ENCODE assay signal across 31 mouse cellular contexts in the genomic region with DNA sequence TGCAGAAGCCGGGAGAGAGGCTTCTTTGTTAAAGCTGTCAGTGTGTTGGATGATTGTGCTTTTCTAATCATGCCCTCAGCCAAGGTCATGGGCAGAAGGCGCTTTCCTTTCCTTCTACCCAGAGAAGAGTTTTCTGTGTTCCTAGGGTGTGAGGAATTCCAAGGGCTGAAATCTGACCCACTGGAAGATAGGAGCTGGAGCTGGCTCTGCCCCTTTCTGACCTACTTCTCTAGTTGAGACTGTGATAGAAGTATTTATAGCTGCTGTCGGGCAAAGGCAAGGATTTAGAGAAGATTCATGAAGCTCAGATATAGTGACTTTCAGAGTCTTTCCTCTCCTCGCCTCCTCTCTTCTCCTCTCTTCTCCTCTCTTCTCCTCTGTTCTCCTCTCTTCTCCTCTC.
DNase-seq lines count a peak whose midpoint lies in the region; ATAC-seq and TF ChIP-seq lines count a peak whose summit lies in the region.
"Had no signal": no experiment of that assay in that cellular context is flagged by ENCODE, and none has a peak within 500 bp of the region (broad histone marks: within the 10 kb centered on the region; RNA-seq: fewer than 3 reads in every experiment).

No protein-coding gene starts in this region.

- no peaks in the 10 kb centered on the region for H3K27me3 ChIP-seq in kidney, embryonic 16.5 days (ENCODE audit: insufficient read depth, low read length)
- H3K27me3 ChIP-seq in heart, postnatal 0 days (ENCODE audit: control insufficient read depth, insufficient read depth, low read length), result no peaks in the 10 kb centered on the region
- H3K27me3 ChIP-seq: embryonic facial prominence, embryonic 12.5 days; kidney, embryonic 15.5 days; limb, embryonic 13.5 days; lung, embryonic 15.5 days; neural tube, embryonic 13.5 days had no signal

- WGBS in kidney, embryonic 16.5 days, result 44% methylated on average over 4 of the region's 4 CpGs
- 28% methylated on average over 4 of the region's 4 CpGs for WGBS in heart, postnatal 0 days

- intact Hi-C loops in heart, postnatal 14 days (cut with DNase I), result no loop called here

- H3K9ac ChIP-seq in kidney, embryonic 16.5 days (replicated peaks; ENCODE audit: low read length), result no peak overlapping the region
- no peak overlapping the region for H3K9ac ChIP-seq in heart, postnatal 0 days (replicated peaks; ENCODE audit: low read depth, low read length)
- H3K9ac ChIP-seq: embryonic facial prominence, embryonic 12.5 days; hindbrain, embryonic 14.5 days; kidney, embryonic 15.5 days; limb, embryonic 13.5 days; lung, embryonic 15.5 days; neural tube, embryonic 13.5 days had no signal

- no peaks in the 10 kb centered on the region for H3K4me1 ChIP-seq in kidney, embryonic 16.5 days (ENCODE audit: insufficient read depth, low read length)
- no peaks in the 10 kb centered on the region for H3K4me1 ChIP-seq in heart, postnatal 0 days (ENCODE audit: control insufficient read depth, insufficient read depth)
- H3K4me1 ChIP-seq: embryonic facial prominence, embryonic 12.5 days; kidney, embryonic 15.5 days; limb, embryonic 13.5 days; lung, embryonic 15.5 days had no signal

- DNase-seq in heart, adult 8-10 months (ENCODE audit: low spot score), result peak; percentile 6
- DNase-seq in heart, postnatal 14 days, result no peak
- DNase-seq in kidney, adult 18-20 months, result no peak
- DNase-seq in brain, adult 2 months (ENCODE audit: low read depth, low spot score), result peak; percentile 31
- peak; percentile 25 for DNase-seq in heart, postnatal 0 days (ENCODE audit: low spot score)
- DNase-seq: adrenal gland, adult 2 months; adrenal gland, postnatal 36 days; B cell, adult 2 months; cerebellum, adult 8-10 months; cerebellum, postnatal 25 days; gastrocnemius, adult 2 months; gastrocnemius, postnatal 36 days; kidney, postnatal 4 days; retina, postnatal 1 day; right cerebral cortex, postnatal 14 days; thymus, adult 18-20 months; thymus, postnatal 25 days had no signal

- no peaks in the 10 kb centered on the region for H3K36me3 ChIP-seq in kidney, embryonic 16.5 days (ENCODE audit: insufficient read depth, low read length)
- H3K36me3 ChIP-seq in heart, postnatal 0 days (replicated peaks; ENCODE audit: control insufficient read depth, insufficient read depth, low read length), result no peaks in the 10 kb centered on the region
- H3K36me3 ChIP-seq: embryonic facial prominence, embryonic 12.5 days; kidney, embryonic 15.5 days; limb, embryonic 13.5 days; lung, embryonic 15.5 days; neural tube, embryonic 13.5 days had no signal

- H3K9me3 ChIP-seq in kidney, embryonic 16.5 days (ENCODE audit: low read length), result no peaks in the 10 kb centered on the region
- H3K9me3 ChIP-seq in heart, postnatal 0 days (replicated peaks; ENCODE audit: control insufficient read depth, low read length), result no peaks in the 10 kb centered on the region
- H3K9me3 ChIP-seq: embryonic facial prominence, embryonic 12.5 days; kidney, embryonic 15.5 days; limb, embryonic 13.5 days; lung, embryonic 15.5 days; neural tube, embryonic 13.5 days had no signal

- H3K4me3 ChIP-seq in kidney, embryonic 16.5 days (ENCODE audit: low read length), result no peak overlapping the region
- no peak overlapping the region for H3K4me3 ChIP-seq in heart, postnatal 0 days (ENCODE audit: low read depth, low read length)
- H3K4me3 ChIP-seq: embryonic facial prominence, embryonic 12.5 days; gastrocnemius, adult 2 months; kidney, embryonic 15.5 days; limb, embryonic 13.5 days; lung, embryonic 15.5 days; myocyte; neural tube, embryonic 13.5 days had no signal

- peak; percentile 42; the same call in 1 of the 2 replicates for ATAC-seq in kidney, embryonic 16.5 days (ENCODE audit: low FRiP score, low TSS enrichment)
- no peak for ATAC-seq in heart, postnatal 0 days (ENCODE audit: insufficient read depth, low read depth)
- ATAC-seq in megakaryocyte progenitor cell, adult 5-6 weeks (replicated peaks; ENCODE audit: poor library complexity), result no peak
- ATAC-seq: activated CD4-positive, CD25-positive, alpha-beta regulatory T cell, adult 4 months; forebrain, embryonic 14.5 days; intestine, postnatal 0 days had no signal

- TF ChIP-seq CTCF in heart, postnatal 0 days (IDR thresholded peaks at IDR 0.05; ENCODE audit: low read depth), result no peak

- H3K4me2 ChIP-seq in kidney, embryonic 16.5 days (replicated peaks; ENCODE audit: low read depth, low read length), result no peak overlapping the region
- no peak overlapping the region for H3K4me2 ChIP-seq in heart, postnatal 0 days (ENCODE audit: low read depth, low read length)
- H3K4me2 ChIP-seq: embryonic facial prominence, embryonic 12.5 days; hindbrain, embryonic 14.5 days; kidney, embryonic 15.5 days; limb, embryonic 13.5 days; liver, embryonic 11.5 days; lung, embryonic 15.5 days; midbrain, embryonic 11.5 days; neural tube, embryonic 13.5 days had no signal

- TF ChIP-seq EP300 in heart, postnatal 0 days (IDR thresholded peaks at IDR 0.05; ENCODE audit: low read depth), result no peak

- no peak overlapping the region for H3K27ac ChIP-seq in kidney, embryonic 16.5 days (ENCODE audit: low read length)
- H3K27ac ChIP-seq in heart, postnatal 0 days (ENCODE audit: low read depth), result peak overlapping the region; percentile 38; the same call in 1 of the 2 replicates
- H3K27ac ChIP-seq: embryonic facial prominence, embryonic 12.5 days; gastrocnemius, adult 2 months; hindbrain, embryonic 14.5 days; kidney, embryonic 15.5 days; limb, embryonic 13.5 days; lung, embryonic 15.5 days; neural tube, embryonic 13.5 days had no signal

Comparison
In these comparisons a context has a peak if more than half of its experiments do, and no peak if none do; other contexts are left out.
1. DNase-seq: peak in heart, adult 8-10 months (single experiment), brain, adult 2 months (single experiment) and heart, postnatal 0 days (single experiment); none in heart, postnatal 14 days (0 of 2) and kidney, adult 18-20 months (single experiment).